Mouse (Mus musculus) adrenal gland, postnatal 36 days (tissue): ENCODE measurements around the gene Atrnl1. TPM values are rescaled to one million over a fixed set of nuclear protein-coding genes. Genes with fewer than 3 reads are reported as not detected.
"Not testable (repeated sequence)": the region's sequence is repeated elsewhere in the genome, so short reads cannot be mapped to it uniquely, and the experiment has no call there.

Source experiments
- DNase-seq, 2 experiments: peaks; one replicate each; pipeline ENCODE4 v3.0.0; 2021; ENCODE audit warnings: mixed read lengths in 1 of 2
- total RNA-seq, 2 experiments: library from RNA; stranded (reverse); gene quantifications; 2 replicates each; pipeline ENCODE4 v1.2.3; 2021

Atrnl1 gene
- total RNA-seq, 2 experiments from 2014 or later: 26.0 to 29.6 TPM

DNA sequence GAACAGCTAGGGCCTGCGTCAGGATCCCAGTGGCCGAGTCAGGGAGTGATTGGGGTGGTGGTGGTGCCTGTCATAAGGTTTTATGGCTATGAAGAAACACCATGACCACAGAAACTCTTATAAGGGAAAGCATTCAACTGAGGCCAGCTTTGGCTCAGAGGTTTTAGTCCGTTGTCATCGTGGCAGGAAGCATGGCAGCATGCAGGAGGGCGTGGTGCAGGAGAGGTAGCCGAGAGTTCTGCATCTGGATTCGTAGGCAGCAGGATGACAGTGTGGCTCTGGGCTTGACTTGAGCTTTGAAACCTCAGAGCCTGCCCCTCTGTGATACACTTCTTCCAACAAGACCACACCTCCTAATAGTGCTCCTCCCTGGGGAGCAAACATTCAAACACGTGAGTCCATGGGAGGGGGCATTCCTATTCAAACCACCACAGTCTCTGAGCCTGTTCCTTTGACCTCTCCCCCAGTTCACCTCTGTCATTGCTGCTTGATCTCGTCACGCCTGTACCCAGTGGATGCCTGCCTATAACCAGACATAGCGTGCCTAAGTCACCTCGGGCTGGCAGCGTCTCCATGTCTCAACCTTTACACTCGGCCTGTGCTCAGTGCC lies 412.5 kb downstream of the Atrnl1 start:
- no peak for DNase-seq

DNA sequence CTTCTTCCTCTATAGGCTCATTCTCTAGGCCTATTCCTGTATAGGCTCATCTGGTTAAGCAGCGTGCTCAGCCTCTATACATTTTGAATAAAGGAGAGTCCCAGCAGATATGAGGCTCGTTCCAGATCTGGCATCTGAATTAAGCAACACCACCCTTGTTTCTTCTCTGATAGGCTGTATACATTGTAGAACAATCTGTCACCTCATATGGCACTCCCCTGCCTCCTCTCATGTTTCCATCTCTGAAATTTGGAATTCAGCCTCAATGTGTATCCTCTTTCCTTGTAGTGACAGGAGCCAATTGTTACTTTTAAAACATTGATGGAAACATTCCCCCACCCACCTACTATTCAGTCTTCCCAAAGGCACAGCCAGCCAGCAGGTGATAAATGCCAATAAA lies 414.2 kb downstream of the Atrnl1 start:
- DNase-seq: no peak

DNA sequence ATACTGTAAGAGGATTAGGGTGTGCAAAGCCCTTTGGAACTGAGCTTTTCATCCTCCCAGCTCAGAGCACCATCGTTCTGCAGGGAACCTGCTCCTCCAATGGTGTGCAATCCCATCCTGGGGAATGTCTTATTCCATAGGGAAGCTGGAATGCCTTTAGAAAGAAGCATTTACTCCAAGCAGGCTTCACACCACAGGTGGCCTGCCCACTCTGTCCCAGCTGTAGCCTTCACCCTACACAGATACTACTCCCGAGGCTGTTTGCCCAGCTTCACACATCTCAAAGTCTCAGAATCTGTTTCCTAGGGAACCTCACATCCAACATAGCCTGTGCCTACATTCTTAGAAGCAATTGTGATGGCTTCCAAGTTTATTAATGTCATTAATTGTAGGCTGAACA lies 418.8 kb downstream of the Atrnl1 start:
- DNase-seq: no peak

DNA sequence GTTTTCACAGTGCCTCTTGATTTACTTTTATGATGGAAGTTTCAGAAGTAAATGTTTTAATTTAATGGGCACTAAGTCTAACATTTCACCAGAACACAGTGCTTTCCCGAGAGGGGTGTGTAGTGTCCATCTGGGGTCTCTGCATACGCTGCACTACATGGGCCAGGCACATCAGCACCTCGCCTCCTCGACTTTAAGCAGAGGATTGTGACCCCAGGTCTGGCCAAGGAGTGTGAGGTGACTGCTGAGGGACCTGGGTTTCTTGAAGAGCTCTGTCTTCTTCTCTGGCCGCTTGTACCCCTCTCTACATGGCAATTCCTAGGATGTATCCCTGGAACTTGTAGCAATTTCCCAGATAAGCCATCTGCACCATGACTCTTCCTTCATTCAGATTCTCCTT lies 422.4 kb downstream of the Atrnl1 start:
- no peak for DNase-seq

DNA sequence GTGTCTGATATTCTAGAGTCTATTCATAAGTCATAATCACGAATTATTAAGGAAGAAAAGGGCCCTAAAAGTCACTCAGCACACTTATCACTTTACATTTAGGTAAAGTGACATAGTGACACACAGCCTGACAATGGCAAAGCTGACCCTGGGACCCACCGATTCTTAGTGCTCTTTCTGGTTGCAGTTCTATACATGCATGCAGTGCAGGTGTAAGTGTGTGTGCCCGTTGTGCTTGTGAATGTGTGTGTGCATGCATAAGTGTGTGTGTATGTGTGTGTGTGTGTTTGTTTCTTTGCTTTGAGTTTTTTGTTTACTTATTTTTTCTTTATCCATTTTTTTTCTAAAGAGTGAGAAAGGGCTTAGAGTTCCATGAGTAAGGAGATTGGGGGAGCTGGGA lies 425.3 kb downstream of the Atrnl1 start:
- no peak for DNase-seq

DNA sequence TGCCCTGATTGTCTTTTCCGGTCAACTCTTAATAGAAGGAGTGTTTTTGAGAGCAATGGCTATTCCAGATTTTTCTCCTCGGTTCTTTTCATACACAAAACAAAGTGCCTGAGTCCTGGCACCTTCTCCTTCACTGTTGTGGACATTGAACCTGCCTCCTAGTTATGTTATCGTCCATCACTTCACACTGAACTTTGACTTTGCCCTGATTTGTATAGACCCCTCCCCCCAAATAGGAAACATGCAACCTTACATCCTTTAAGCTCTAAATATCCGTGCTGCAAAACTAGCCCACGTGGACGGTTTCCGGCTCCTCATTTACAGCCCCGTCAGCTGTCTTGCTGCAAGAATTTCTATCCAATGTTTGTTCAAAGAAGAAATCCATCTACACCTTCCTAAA lies 432.3 kb downstream of the Atrnl1 start:
- no peak for DNase-seq

DNA sequence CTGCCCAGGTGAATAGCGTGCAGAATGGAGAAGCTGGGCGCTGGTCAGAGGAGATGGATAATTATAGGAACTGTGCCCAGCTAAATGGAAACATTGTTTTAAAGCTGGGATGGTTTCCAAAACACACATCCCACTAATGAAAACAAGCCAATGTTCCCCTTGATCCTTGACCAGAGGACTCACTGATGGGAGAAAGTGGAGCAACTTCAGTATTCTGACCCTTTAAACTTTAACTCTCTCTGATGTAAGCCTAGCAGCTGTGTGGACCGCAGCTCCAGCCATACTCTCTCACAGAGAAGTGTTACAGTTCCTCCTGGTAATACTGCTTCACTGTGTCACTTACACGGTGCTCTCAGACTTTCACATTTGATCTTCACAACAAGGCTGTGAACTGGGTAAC lies 432.7 kb downstream of the Atrnl1 start:
- DNase-seq: no peak

DNA sequence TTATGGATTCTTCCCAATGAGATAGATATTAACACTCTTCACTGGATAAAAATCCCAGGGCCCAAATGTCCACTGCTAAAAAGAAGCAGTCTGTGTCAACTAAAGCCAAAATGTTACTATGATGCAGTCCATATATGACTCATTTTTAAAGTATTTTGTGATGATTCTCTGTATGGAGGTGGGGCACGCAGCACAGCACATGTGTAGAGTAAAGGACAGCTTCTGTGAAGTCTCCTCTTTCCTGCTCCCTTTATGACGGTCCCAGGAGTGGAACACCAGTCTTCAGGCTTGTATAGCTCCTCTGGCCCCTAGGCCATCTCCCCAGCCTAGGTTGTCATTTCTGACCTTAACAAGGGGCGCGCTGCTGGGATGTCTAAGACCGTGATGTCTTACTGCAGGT lies 434.0 kb downstream of the Atrnl1 start:
- no peak for DNase-seq

DNA sequence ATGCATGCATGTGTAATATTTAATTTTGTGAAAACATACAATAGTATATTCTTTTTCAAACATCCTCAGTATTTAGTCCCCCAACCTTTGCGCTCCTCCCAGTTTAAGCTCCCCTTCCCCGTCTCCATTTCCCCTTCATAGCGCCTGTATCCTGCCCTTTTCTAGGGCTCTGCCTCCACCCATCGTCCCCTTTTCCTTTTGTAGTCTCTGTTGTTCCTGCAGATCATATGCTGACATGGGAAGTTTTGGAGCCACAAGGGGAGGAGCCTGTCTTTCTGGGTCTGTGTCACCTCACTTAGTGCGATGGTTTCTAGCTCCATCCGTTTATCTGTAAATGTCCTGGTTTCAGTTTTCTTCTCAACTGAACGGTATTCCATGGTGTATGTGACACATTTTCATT lies 435.8 kb downstream of the Atrnl1 start:
- no peak for DNase-seq

DNA sequence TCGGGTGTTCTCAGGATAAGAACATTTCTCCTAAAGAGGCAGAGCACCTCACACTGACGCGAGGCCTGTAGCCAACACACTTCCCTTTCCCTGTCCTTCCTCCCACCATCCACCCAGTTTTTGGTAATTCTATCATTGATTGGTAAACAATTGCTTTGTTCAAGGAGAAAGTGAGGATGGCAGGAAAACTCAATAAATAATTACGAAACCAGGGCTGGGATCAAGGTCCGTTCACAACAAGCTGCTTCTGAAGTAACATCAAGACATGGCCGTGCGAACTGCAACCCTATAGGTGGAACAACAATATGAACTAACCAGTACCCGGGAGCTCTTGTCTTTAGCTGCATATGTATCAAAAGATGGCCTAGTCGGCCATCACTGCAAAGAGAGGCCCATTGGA lies 439.6 kb downstream of the Atrnl1 start:
- not testable (repeated sequence) for DNase-seq

DNA sequence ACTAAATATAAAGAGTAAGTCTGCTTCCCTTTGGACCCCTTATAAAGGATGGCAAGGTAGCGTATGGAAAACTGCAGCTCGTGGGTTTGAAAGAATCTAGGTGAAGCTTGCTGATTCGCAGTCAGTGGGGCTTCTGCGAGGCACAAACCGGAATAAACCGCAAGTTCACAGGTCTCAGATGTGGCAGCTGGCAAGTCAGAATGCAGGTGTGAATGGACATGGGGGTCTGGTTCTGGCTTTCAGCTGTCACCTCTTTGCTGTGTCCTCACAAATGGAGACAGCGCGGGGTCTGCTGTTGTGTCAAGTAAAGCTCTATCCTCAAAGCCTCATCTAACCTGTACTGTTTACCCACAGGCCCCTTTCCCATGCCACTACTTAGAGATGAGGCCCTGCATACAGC lies 440.2 kb downstream of the Atrnl1 start:
- no peak for DNase-seq

DNA sequence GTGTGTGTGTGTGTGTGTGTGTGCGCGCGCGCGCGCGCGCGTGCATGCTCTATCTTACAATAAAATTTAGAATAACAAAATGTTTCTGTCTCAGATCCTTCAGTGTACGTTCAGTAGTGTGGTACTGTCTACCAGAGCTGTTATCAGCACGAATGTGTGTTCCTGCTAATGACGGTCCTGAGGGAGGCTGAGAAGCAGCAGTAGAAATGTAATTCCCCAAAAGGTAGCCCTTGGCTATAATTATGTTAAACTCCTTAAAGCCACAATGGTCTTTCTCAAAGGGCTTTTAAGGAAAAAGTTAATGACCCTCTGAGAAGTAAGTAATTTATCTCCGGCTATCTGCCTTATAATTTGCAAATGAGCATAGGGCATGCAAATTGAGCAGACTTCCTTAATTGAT lies 441.1 kb downstream of the Atrnl1 start:
- DNase-seq: no peak

DNA sequence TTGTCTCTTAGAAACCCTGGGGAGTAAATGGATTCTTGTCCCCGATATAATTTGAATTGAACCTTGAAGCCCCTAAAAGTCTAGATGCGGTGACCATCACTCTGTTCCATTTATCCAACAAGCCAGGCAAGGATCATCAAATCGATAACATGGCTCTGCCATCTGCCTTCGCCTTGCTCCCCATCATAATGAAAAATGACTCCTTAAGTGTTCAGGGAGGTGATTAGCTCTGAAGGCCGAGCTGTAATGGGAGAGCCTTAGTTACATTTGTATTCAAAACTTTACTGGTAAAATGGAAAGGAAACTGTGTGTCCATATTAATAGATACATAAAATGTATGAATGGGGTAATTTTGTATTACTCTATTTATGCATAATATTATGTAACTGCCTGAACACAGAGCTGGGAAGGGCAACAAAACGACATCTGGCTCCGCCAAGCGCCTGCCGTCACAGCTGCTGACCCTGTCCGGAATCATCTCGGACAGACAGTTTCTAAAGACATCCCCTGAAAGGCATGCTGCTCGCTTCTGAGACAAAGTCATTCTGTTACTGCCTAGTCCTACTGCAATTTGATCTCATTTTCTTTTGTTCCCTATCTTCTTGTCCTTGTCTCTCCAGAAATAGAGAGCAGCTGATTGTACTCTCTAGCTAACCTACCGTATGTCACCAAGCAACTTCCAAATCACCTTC lies 441.8 kb downstream of the Atrnl1 start:
- no peak for DNase-seq

DNA sequence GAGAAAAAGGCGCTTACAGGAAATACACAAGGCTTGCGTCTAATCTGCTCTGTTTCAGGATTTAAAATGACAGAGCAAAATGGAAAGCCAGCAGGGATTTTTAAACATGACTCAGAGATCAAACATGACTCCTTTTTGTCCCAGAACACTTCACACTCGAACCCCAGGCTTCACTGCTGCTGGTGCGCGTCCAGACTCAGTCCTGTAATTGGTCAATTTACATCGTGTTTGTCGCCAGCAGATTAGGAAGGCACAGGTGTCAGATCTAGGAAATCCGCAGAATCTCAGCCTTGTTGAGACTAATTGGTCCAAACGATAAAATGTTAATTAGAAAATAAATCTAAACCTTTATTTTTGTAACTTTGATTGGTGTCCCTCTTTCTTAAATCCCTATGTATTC lies 448.9 kb downstream of the Atrnl1 start:
- DNase-seq: no peak

DNA sequence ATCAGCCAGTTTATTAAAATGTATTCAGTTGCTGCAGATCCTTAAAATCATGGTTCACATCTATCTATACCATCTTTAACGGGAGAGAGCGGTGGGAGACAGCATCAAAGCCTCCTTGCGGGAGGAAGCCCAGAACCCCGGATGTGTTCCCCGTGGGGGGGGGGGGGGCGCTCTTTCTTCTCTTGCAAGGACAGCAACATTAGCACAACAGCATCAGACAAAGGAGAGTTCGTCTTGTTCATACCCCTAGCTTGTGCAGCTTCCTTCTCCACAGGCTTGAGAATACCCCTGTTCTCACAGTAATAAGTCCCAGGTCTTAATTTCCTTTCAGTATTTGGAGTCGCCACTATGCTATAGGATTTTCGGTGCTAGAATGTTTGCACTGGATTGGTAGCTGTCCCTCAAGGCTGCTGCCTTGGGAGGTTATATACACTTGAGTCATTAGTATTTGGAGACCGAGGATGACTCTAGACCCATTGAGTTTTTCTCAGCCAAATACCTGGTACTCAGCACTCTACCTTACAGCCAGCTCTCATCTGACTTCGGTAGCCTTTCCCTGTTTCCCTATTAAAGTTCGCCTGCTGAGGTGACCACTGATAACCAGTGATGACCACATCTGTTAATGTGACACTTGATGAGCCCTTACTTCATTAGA lies 449.5 kb downstream of the Atrnl1 start:
- DNase-seq: no peak

DNA sequence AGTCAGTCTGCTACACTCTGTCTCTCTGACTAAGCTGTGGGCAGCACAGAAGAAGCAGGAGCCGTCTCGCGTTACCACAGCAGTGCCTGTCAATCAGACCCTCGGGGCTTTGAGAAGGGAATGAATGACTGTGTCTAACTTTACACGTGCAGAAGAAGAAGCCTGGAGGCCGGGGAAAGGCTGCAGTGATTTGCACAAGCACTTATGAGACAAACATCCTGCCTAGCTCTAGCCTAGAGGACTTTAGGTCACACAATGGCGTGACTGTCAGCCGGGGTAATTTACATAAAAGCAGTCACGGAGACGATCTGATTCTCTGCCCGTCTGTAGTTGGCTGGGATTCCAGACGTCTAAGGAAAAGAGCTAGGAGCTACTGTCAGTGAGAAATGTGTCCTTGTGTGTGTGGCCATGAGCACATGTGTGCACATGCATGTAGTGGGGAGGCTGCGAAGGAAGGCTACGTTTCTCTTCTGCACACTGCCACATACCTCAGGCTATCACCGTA lies 450.1 kb downstream of the Atrnl1 start:
- no peak for DNase-seq

DNA sequence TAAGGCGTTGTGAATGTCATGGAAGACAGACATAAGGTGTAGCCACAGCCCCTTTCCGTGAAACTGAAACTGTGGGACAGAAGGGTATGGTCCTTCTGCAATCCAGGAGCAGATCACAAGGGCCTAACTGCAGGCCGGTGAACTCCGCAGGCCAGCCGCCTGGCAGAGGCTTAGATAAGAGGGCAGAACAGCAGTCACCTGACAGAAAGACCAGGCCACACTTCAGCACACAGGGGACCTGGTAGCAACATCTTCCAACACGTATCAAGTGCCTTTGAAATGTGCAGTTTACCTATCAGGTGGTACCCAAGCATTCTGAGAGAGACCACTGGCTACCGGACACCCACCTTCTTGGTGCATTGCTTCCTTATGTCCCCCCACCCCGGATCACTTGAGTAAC lies 451.1 kb downstream of the Atrnl1 start:
- DNase-seq: no peak

DNA sequence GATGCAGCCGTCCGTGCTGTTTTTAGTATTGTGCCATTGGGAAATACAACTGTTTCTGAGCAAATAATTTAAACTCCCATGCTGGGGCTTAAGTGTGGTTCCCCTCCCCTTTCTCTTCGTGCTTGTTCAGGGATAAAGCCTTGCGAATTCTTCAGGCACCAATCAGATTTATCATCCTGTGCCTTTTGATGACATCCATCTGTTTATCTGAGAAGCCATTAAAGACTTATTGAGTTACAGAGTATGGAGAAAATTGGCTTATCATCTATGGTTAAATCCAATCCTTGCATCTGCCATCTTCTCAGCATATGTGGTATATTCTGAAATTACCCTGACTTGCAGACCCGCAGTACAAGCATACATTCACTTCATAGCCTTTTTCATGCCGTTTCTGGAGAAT lies 452.7 kb downstream of the Atrnl1 start:
- DNase-seq: no peak

DNA sequence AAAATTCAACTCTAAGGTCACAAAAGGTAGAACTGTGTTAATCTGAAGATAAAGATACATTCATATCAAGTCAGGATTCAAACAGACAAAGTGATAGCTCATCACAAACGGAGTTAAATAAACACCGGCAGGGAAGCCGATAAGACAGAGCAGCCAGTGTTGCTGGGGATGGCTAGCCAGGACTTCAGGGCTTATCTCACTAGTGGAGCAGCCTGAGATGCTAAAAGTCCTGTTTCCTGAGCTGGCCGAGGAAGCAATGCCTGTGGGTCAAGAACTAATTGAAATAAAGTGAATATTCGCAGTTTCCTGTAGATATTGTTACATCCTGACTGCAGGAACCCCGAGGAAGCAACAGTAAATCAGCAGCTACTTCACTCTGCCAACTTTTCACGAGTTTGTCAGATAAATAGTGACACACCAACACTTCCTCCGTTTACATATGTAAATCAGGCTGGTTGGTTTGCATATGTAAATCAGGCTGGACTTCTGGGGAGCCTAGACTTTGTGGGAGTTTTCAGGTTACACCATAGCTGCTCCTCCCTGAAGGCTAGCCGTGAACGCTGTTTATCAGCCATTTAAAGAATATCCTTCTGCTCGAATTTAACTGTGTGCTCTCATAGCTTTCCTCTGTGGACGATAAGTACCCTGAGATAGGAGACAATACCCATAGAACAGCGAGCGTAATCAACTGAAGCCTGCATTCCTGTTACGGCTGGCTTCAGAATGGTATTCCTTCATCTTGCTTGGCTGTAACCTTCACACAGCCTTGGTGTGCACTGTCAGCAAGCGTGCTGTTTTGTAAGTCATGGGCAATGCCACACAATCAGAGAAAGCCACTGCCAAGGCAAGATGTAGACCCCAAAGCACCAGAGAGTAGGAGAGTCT lies 453.5 kb downstream of the Atrnl1 start:
- DNase-seq: no peak

DNA sequence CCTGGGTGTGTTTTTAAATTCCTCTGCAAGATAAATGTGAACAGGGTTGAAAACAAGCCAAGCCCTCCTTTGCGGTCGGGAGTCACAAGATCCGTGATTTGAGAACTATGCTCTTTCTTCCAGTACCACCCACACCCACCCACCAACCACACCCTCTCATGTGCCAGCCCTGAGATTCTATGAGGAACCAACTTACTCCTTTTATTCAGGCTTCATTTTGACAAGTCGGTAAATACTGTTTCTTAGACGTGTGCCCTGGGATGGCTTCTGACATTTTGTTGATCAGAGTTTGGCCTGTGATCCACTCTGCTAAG lies 454.1 kb downstream of the Atrnl1 start:
- DNase-seq: no peak

DNA sequence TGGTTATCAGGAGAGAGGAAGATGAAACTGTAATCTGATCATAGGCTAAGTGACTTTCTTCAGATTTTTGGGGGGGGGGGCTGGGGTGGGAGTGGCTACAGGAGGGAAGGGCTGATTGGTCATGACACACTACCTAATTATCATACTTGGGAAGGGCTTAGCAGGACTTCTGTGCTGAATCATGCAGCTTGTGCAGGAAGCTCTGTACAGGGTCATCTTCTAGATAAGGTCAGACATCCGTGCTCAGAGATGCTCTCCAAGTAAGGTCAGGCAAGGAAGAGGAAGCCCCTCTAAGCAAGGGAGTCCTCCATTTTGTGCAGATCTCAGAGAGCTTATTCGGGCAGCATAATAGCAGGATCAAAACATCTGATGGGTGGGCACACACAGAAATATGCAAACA lies 454.7 kb downstream of the Atrnl1 start:
- no peak for DNase-seq

DNA sequence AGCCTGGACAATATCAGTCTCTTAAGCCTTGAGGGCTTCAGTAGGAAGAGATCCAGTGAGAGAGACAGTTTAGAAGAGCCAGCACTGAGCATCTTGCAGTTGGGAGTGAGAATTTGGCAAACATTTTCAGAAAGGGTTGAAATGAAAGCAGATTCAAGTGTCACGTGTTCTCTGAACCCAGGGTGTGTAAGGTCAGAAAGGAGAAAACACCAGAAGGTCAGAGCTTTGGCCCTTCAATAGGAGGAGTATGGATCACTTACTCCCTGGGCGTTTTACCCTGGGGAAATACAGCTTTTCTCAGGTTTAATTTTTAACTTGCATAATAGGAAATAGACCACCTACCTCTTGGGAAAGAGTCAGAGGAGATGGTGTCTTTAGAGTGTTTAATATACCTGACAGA lies 457.3 kb downstream of the Atrnl1 start:
- no peak for DNase-seq

DNA sequence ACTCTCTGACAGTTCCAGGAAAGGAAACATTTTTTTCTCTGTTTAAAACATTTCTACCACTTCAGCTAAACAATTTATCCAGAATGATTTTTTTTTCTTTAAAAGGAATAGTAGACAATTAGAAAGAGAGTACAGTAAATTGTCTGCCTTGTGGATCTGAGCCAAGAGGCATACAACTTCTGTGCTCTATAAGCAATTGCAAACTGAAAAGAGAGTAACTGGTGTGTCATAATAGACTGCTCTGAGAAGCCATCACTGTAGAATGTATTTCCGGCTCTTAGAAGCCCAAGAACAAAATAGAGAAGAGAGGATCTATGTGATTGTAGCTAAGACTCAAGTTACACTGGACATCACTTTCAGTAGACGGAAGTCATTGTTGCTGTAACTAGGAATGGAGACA lies 458.1 kb downstream of the Atrnl1 start:
- DNase-seq: no peak
